Mouse (Mus musculus) bone marrow, adult 2 months (tissue): ENCODE measurements around the gene Rhbdl1.
"Not testable (repeated sequence)": the region's sequence is repeated elsewhere in the genome, so short reads cannot be mapped to it uniquely, and the experiment has no call there.

Source experiments
- CTCF ChIP-seq: fragments of 200-500 bp; IDR thresholded peaks from 2 replicates; pipeline ENCODE4 v1.5.1; 2011; ENCODE audit warnings: low read length, control low read depth; ENCODE audit not compliant: control insufficient read depth, insufficient read depth
- POLR2A ChIP-seq: fragments of 200-500 bp; IDR thresholded peaks from 2 replicates; pipeline ENCODE4 v1.6.1; 2011; ENCODE audit warnings: low read depth, mild to moderate bottlenecking, control low read depth, low read length, borderline replicate concordance; ENCODE audit not compliant: control insufficient read depth

- TF ChIP-seq POLR2A, CTCF: not testable (repeated sequence)
Measured at GRCm38 (mm10) chr17:25807452-25807851, 29.6 kb downstream of the Rhbdl1 start.
